20 mouse cellular contexts compared by ENCODE assay signal in genomic region chr10:69217127-69217690, GRCm38 (mm10). TPM values are rescaled to one million over a fixed set of nuclear protein-coding genes. Genes with fewer than 3 reads are reported as not detected.
A peak's percentile ranks its signal among the peaks of the same experiment; 100 is the strongest.
DNase-seq lines count a peak whose midpoint lies in the region; TF ChIP-seq lines count a peak whose summit lies in the region.
"Had no signal": no experiment of that assay in that cellular context is flagged by ENCODE, and none has a peak within 500 bp of the region (broad histone marks: within the 10 kb centered on the region; RNA-seq: fewer than 3 reads in every experiment).

No protein-coding gene starts in this region.

- no peak overlapping the region for H3K9ac ChIP-seq in CH12.LX (ENCODE audit: insufficient read depth, low read depth)
- H3K9ac ChIP-seq: forebrain, embryonic 13.5 days; forebrain, postnatal 0 days; heart, embryonic 15.5 days; hindbrain, embryonic 13.5 days had no signal

- no peaks in the 10 kb centered on the region for H3K36me3 ChIP-seq in kidney, adult 2 months (ENCODE audit: control insufficient read depth, insufficient read depth, low read length)
- H3K36me3 ChIP-seq in CH12.LX (replicated peaks in 1 of 2; ENCODE audit: control insufficient read depth in 1 of 2, insufficient read depth in 1 of 2, low read length in 1 of 2), result peaks cover 0 to 10% of the 10 kb centered on the region in 2 experiments

- TF ChIP-seq CTCF in kidney, adult 2 months (conservative IDR thresholded peaks at IDR 0.05; ENCODE audit: insufficient read depth, insufficient read length, low read depth, low read length), result no peak
- TF ChIP-seq CTCF in CH12.LX (conservative IDR thresholded peaks at IDR 0.05 in 1 of 2, IDR thresholded peaks at IDR 0.05 in 1 of 2; ENCODE audit: low read depth in 2 of 2, low read length in 2 of 2), result no peak

- no peak for TF ChIP-seq RAD21 in CH12.LX (IDR thresholded peaks at IDR 0.05; ENCODE audit: low read depth, low read length)

- peak; percentile 53 for DNase-seq in kidney, adult 2 months
- no peak for DNase-seq in kidney, adult 9 months
- DNase-seq in A20 (ENCODE audit: low read depth, low spot score) (peak; percentile 73), CH12.LX (ENCODE audit: extremely low read depth) (peak; percentile 18)
- DNase-seq in yolk sac, embryonic 10.5 days (ENCODE audit: low spot score), result peak; percentile 32
- DNase-seq in thymus, postnatal 25 days, result no peak
- DNase-seq: adrenal gland, postnatal 10 days; cerebellum, adult 2 months; cerebellum, postnatal 10 days; forebrain, postnatal 0 days; heart, postnatal 14 days had no signal

- 88% methylated on average over 4 of the region's 4 CpGs for WGBS in kidney, adult 2 months

- no peaks in the 10 kb centered on the region for H3K79me2 ChIP-seq in CH12.LX (replicated peaks; ENCODE audit: control insufficient read depth, extremely low read depth, insufficient read depth, poor library complexity, severe bottlenecking)

- peak overlapping the region; percentile 88 for H3K27ac ChIP-seq in kidney, adult 2 months (ENCODE audit: insufficient read depth, low read depth, low read length)
- no peak overlapping the region for H3K27ac ChIP-seq in CH12.LX (ENCODE audit: insufficient read depth, low read depth)
- H3K27ac ChIP-seq: embryonic facial prominence, embryonic 10.5 days; forebrain, embryonic 13.5 days; heart, embryonic 15.5 days; hindbrain, embryonic 13.5 days; hindbrain, postnatal 0 days had no signal

- TF ChIP-seq EP300 in CH12.LX (IDR thresholded peaks at IDR 0.05; ENCODE audit: low read length), result peak; percentile 63; the same call in 1 of the 2 replicates

- H3K9me3 ChIP-seq in CH12.LX (replicated peaks; ENCODE audit: low read length), result peaks cover 6% of the 10 kb centered on the region
- H3K9me3 ChIP-seq: forebrain, embryonic 13.5 days; heart, embryonic 15.5 days; hindbrain, embryonic 13.5 days had no signal

- H3K4me1 ChIP-seq in kidney, adult 2 months (ENCODE audit: control insufficient read depth, insufficient read depth, low read length), result peaks cover 30% of the 10 kb centered on the region
- peaks cover 12 to 35% of the 10 kb centered on the region in 2 experiments; a peak in 3 of 4 replicates for H3K4me1 ChIP-seq in CH12.LX (ENCODE audit: control insufficient read depth in 1 of 2, insufficient read depth in 2 of 2)

- H3K4me2 ChIP-seq in CH12.LX (ENCODE audit: insufficient read depth, low read depth, poor library complexity, severe bottlenecking), result no peak overlapping the region
- H3K4me2 ChIP-seq: forebrain, embryonic 13.5 days; heart, embryonic 11.5 days; heart, embryonic 15.5 days; hindbrain, embryonic 13.5 days had no signal

- TF ChIP-seq POLR2A in kidney, adult 2 months (IDR thresholded peaks at IDR 0.05; ENCODE audit: low read depth, low read length), result no peak
- TF ChIP-seq POLR2A in CH12.LX (IDR thresholded peaks at IDR 0.05; ENCODE audit: low read depth, low read length), result no peak

- no peak overlapping the region for H3K4me3 ChIP-seq in kidney, adult 2 months (ENCODE audit: insufficient read depth, low read depth, low read length)
- H3K4me3 ChIP-seq in CH12.LX (replicated peaks in 1 of 3; ENCODE audit: low read depth in 2 of 3, low read length in 2 of 3, poor library complexity in 1 of 3), result no peak overlapping the region
- H3K4me3 ChIP-seq: embryonic facial prominence, embryonic 10.5 days; forebrain, embryonic 13.5 days; heart, adult 2 months; heart, embryonic 15.5 days; hindbrain, embryonic 13.5 days had no signal

- in situ Hi-C loops in CH12.LX (cut with MboI; ENCODE audit: low pct_ligation_motif_present, low pct_unique_long_range_greater_than_20kb, low sequenced_read_pairs), result no loop called here

- no peaks in the 10 kb centered on the region for H3K27me3 ChIP-seq in kidney, adult 2 months (replicated peaks; ENCODE audit: control insufficient read depth, insufficient read depth, low read length)
- H3K27me3 ChIP-seq in CH12.LX (replicated peaks), result peaks cover 6% of the 10 kb centered on the region
- H3K27me3 ChIP-seq: forebrain, embryonic 13.5 days; heart, embryonic 15.5 days; hindbrain, embryonic 13.5 days had no signal

- dilution Hi-C loops in CH12.LX (cut with MboI; ENCODE audit: extremely low pct_ligation_motif_present, extremely low pct_unique_long_range_greater_than_20kb, low sequenced_read_pairs), result no loop called here

TF ChIP-seq in CH12.LX, 34 proteins besides CTCF, POLR2A, EP300 and RAD21:
- TF ChIP-seq TCF12 (IDR thresholded peaks at IDR 0.05; ENCODE audit: low read depth, low read length), result no peak
- TF ChIP-seq E2F4 (IDR thresholded peaks at IDR 0.05; ENCODE audit: insufficient replicate concordance, low read depth, low read length), result no peak
- TF ChIP-seq KAT2A (IDR thresholded peaks at IDR 0.05; ENCODE audit: insufficient replicate concordance, low read length), result no peak
- TF ChIP-seq SIN3A (IDR thresholded peaks at IDR 0.05; ENCODE audit: low read length), result no peak
- TF ChIP-seq TBP (conservative IDR thresholded peaks at IDR 0.05; ENCODE audit: low read depth, low read length), result no peak
- TF ChIP-seq IRF4 (IDR thresholded peaks at IDR 0.05; ENCODE audit: low read depth, low read length), result peak; percentile 60
- TF ChIP-seq ZMIZ1 (IDR thresholded peaks at IDR 0.05; ENCODE audit: low read depth, low read length), result no peak
- no peak for TF ChIP-seq SMC3 (IDR thresholded peaks at IDR 0.05; ENCODE audit: low read depth, low read length)
- TF ChIP-seq PAX5 (IDR thresholded peaks at IDR 0.05; ENCODE audit: low read length), result no peak
- no peak for TF ChIP-seq JUN (IDR thresholded peaks at IDR 0.05; ENCODE audit: insufficient read depth, low read depth, low read length)
- peak; percentile 38; the same call in 1 of the 2 replicates for TF ChIP-seq ETS1 (conservative IDR thresholded peaks at IDR 0.05; ENCODE audit: low read depth, low read length)
- no peak for TF ChIP-seq POLR2AphosphoS2 (IDR thresholded peaks at IDR 0.05; ENCODE audit: low read depth, low read length)
- TF ChIP-seq USF1 (IDR thresholded peaks at IDR 0.05; ENCODE audit: low read depth, low read length), result no peak
- no peak for TF ChIP-seq CHD1 (IDR thresholded peaks at IDR 0.05; ENCODE audit: low read depth, low read length)
- no peak for TF ChIP-seq NELFE (IDR thresholded peaks at IDR 0.05; ENCODE audit: low read depth, low read length)
- no peak for TF ChIP-seq MAZ (IDR thresholded peaks at IDR 0.05; ENCODE audit: low read depth, low read length)
- no peak for TF ChIP-seq JUND (conservative IDR thresholded peaks at IDR 0.05; ENCODE audit: low read depth, low read length)
- no peak for TF ChIP-seq RCOR1 (conservative IDR thresholded peaks at IDR 0.05; ENCODE audit: low read depth, low read length)
- TF ChIP-seq MAFK (IDR thresholded peaks at IDR 0.05; ENCODE audit: insufficient replicate concordance, low read length), result no peak
- peak; percentile 13; the same call in 1 of the 2 replicates for TF ChIP-seq BHLHE40 (IDR thresholded peaks at IDR 0.05; ENCODE audit: low read depth, low read length)
- no peak for TF ChIP-seq UBTF (IDR thresholded peaks at IDR 0.05; ENCODE audit: low read depth, low read length)
- no peak for TF ChIP-seq NRF1 (IDR thresholded peaks at IDR 0.05; ENCODE audit: low read depth, low read length)
- no peak for TF ChIP-seq ZC3H11A (IDR thresholded peaks at IDR 0.05; ENCODE audit: low read depth, low read length)
- no peak for TF ChIP-seq ELF1 (IDR thresholded peaks at IDR 0.05; ENCODE audit: low read depth, low read length)
- TF ChIP-seq MYC (IDR thresholded peaks at IDR 0.05; ENCODE audit: low read depth, low read length), result no peak
- TF ChIP-seq MXI1 (IDR thresholded peaks at IDR 0.05; ENCODE audit: low read depth, low read length), result no peak
- no peak for TF ChIP-seq USF2 (conservative IDR thresholded peaks at IDR 0.05; ENCODE audit: low read depth, low read length)
- TF ChIP-seq GABPA (IDR thresholded peaks at IDR 0.05; ENCODE audit: insufficient replicate concordance, low read depth, low read length), result no peak
- no peak for TF ChIP-seq MAX (IDR thresholded peaks at IDR 0.05; ENCODE audit: low read length)
- TF ChIP-seq HCFC1 (IDR thresholded peaks at IDR 0.05; ENCODE audit: low read depth, low read length), result no peak
- TF ChIP-seq MEF2A (IDR thresholded peaks at IDR 0.05; ENCODE audit: borderline replicate concordance, low read depth, low read length), result peak; percentile 30; the same call in 1 of the 2 replicates
- TF ChIP-seq ZKSCAN1 (IDR thresholded peaks at IDR 0.05; ENCODE audit: borderline replicate concordance, low read depth, low read length), result no peak
- peak; percentile 89 for TF ChIP-seq ZNF384 (IDR thresholded peaks at IDR 0.05; ENCODE audit: low read depth, low read length)
- TF ChIP-seq CHD2 (IDR thresholded peaks at IDR 0.05; ENCODE audit: low read length), result no peak
TF ChIP-seq in CH12.LX: peak in this region for 5.

RNA-seq across cellular contexts. Expression of gene A930033H14Rik, which starts 4.3 kb away (rescaled TPM):
- polyA plus RNA-seq in kidney, adult 2 months (2012; rRNA removed), result 0.94 and 1.1 TPM in 2 replicates
- total RNA-seq in CH12.LX (2012; rRNA removed) (0.84 and 0.85 TPM in 2 replicates), CH12.LX (2014; rRNA removed) (0.13 and 0.15 TPM in 2 replicates)
- 0.46 and 0.50 TPM in 2 replicates for polyA plus RNA-seq in CH12.LX (2012; ENCODE audit: insufficient read length, low read depth)
- total RNA-seq: MEL had no signal
- polyA plus RNA-seq: CD4-positive, CD25-positive, alpha-beta regulatory T cell, adult 4 months had no signal

Comparison
In these comparisons a context has a peak if more than half of its experiments do, and no peak if none do; other contexts are left out.
1. DNase-seq: peak in kidney, adult 2 months (single experiment), A20 (single experiment), CH12.LX (single experiment) and yolk sac, embryonic 10.5 days (single experiment); none in kidney, adult 9 months (single experiment) and thymus, postnatal 25 days (single experiment).